Mouse (Mus musculus) right cerebral cortex, postnatal 10 days (tissue): ENCODE measurements around the gene Gkn1.

Source experiments
- DNase-seq, 2 experiments: peaks; one replicate each; pipeline ENCODE4 v3.0.0; 2021; ENCODE audit warnings: low spot score in 2 of 2

The Gkn1 gene

GRCm38 (mm10) chr6:87326932-87327331 lies 23.8 kb downstream of the Gkn1 start:
- DNase-seq: no peak

GRCm38 (mm10) chr6:87323381-87323780 lies 27.4 kb downstream of the Gkn1 start:
- no peak for DNase-seq

- DNase-seq: no peak
Observed at GRCm38 (mm10) chr6:87318651-87319050, 32.1 kb downstream of the Gkn1 start.

GRCm38 (mm10) chr6:87316966-87317365 lies 33.8 kb downstream of the Gkn1 start:
- DNase-seq: no peak

- DNase-seq: no peak
Observed at GRCm38 (mm10) chr6:87312761-87313160, 38.0 kb downstream of the Gkn1 start.

GRCm38 (mm10) chr6:87304486-87304885 lies 46.3 kb downstream of the Gkn1 start:
- no peak for DNase-seq

- DNase-seq: no peak
Observed at GRCm38 (mm10) chr6:87302746-87303145, 48.0 kb downstream of the Gkn1 start.

GRCm38 (mm10) chr6:87301991-87302390 lies 48.8 kb downstream of the Gkn1 start:
- DNase-seq: no peak
